Mouse (Mus musculus) adrenal gland, postnatal 25 days (tissue): ENCODE results near the gene Elmo3. TPM values are rescaled to one million over a fixed set of nuclear protein-coding genes. Genes with fewer than 3 reads are reported as not detected.

Experiments used
- DNase-seq: peaks from one replicate; pipeline ENCODE4 v3.0.0; 2021; ENCODE audit warnings: mixed read lengths
- long read RNA-seq: library from polyadenylated mRNA; stranded (forward); transcript quantifications from one replicate; pipeline ENCODE4 v2.0.0, GENCODE M21; 2021
- total RNA-seq: library from RNA; stranded (reverse); gene quantifications from 2 replicates; pipeline ENCODE4 v1.2.3, GENCODE M21; 2021

The Elmo3 gene
- total RNA-seq, result 3.9 and 9.8 TPM in 2 replicates
- long read RNA-seq, transcript Elmo3-201 (20 exons, 3,189 nt), result major isoform, 13 of 29 reads
- long read RNA-seq, partial matches to known transcripts, result 5 of 29 reads
- long read RNA-seq, other reads (novel, unspliced or antisense), result 11 of 29 reads

DNA sequence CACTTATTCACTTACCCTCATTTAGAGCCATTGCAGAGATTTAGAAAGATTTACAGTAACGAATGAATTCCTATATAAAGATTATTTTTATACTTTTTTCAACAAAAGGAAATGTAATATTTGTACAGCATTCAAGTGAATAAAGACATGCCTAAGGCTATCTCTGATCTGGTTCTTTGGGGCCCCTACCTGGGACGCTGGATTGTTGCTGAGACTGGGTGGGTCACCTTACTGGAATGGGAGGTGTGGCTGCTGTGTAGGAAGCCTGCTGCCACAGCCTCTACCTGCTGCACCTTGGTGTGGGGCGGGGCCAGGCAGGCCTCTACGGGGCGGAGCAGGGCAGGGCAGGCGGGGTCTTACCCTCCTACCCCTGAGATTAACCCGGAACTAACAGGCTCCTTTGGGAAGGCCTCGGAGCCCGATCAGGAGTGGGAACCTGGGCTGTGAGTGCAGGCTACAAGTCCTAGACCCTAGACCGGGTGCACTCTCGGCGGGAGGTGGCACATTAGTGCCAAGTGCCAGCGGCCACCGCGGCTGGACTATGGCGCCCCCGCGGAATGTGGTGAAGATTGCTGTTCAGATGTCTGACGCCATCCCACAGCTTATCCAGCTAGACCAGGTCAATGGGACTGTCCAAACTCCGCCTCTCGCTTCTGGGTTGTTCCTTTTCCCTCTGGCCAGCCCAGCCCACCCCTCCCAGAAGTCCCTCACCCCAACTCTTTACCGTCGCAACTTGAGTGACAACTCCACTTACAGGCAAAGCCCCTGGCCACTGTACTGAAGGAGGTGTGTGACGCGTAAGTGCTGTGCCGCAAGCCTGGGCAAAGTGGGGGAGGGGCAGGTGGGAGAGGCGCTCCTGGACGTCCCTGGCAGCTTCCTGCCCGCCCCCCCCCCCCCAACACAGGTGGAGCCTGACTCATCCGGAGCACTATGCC is at the start of gene Elmo3:
Gene Elmo3, plus strand, starts transcription at position 391 of the 935 bp plus-strand sequence.
- peak; percentile 69 for DNase-seq

DNA sequence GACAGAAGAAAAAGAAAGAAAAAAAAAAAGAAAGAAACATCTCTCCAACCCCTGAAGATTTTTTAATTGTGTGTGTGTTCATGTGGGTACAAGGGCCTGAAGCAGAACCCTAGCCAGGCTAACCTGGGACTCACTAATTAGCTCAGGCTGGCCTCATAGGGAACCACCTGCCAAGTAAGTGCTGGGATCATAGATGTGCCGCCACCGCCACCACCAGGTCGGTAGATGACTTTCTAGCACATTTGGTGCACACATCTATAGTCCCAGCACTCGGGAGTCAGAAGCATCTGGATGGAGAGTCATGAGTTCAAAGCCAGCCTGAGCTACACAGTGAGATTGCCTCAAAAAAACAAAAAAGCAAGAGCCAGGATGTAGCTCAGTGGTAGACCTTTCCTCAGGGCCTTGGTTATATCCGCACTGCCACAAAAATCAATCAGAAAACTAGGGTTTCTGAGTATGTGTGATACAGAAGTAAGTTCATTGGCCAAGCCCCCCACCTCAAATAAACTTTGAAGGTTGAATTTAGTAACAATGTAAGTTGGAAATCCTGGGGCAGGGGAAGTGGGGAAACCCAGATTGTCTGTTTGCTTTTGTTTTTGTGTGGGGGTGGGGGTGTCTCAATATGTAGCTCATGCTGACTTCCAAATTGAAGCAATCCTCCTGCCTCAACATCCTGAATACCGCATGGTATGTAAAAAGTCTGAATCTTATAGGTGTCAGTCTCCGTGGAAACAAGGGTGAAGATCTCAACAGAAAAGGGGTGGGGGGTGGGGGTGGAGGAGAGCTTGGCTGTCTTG is 47.9 kb upstream of the Elmo3 start:
- DNase-seq, result no peak

DNA sequence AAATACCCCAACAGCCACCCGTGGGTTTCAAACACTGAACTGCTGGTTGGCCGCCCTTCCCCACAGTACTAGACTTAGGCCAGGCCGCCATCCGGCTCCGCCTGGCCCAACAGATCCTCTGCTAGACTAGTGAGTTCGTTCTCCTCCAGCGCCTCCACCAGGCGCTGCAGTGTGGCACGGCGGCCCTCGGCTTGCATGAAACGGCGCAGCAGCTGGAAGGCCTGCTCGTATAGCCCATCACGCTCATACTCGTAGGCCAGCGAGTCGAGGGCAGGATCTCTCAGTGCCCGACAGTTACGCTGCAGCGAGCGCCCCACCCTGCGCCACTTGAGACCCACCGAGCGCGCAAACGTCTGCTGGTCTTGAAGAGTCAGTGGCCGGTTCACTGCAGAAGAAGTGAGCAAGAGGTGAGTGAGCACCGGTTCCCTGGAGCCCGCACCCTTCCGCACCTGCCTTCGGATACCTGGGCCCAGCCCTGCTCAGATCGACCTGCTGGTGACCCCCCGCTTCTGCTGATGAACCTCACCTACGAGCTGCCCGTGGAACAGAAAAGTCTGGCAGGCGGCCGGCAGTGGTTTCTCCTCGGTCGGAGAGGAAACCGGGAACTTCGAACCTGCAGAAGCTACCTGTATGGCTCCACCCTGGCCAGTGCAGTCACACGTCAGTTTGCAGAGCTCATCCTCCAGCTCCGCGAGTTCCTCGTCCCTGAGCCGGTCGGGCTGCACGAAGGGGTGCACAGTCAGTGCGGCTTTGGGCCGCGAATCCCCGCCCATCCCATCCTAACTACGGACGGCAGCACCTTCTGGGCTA is 46.3 kb upstream of the Elmo3 start:
- DNase-seq, result peak; percentile 14

DNA sequence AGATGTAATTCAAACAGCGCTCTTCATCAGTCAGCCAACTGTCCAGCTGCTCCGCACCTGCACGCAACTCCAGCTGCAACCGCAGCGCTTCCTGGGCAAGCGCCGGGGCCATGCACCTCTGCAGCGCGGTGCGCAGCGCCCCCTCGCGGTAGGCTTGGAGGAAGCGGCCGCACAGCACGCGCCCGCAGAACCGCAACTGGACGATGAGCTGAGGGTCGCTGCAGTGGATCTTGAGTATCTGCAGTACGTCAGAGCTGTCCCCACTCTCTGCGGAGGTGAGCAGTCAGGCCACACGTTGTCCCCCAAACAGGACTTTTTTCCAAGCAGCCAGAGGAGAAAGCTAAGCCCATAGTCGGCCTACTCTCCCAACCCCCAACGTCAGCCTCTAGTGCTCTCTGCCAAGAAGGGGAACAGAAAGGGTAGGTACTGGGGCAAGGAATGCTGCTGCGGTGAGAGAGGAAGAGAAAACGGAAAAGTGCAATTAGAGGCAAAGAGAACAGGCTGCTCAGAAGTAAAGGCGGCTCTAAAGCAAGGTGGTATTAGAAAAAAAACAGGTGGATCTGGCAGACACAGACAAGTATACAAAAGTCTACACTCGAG is 45.6 kb upstream of the Elmo3 start:
- peak; percentile 85 for DNase-seq

DNA sequence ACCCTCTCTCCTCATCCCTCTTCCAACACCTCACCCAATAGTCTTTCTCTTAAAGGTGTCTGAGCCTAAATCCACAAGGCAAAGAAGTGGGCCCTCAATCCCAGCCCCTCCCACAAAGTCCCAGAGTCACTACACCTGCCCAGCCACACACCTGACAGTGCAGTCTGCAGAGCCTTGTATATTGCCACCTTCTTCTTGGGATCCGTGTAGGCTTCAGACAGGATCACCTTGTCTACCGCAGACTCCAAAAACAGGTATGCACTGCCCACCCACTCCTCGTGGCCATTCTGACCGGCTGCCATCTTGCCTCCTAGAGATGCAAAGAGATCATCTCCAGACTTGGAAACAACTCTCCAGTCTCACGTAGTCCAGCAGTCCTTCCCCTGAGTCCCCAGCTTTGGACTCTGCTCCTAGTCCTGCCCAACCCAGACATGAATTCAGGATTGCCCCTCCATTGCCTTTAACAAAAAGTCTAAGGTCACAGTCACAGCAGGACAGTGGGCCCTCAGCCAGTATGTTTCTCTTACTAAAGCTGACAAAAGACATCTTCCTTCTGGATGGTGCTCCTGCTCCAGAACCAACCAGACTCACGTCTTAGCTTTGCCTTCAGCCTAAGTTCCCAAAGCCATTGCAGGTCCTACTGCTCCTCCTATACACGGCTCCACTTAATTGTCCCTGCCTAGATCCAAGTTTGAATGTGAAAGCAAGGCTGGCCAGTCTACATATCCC is 44.9 kb upstream of the Elmo3 start:
- DNase-seq, result no peak

DNA sequence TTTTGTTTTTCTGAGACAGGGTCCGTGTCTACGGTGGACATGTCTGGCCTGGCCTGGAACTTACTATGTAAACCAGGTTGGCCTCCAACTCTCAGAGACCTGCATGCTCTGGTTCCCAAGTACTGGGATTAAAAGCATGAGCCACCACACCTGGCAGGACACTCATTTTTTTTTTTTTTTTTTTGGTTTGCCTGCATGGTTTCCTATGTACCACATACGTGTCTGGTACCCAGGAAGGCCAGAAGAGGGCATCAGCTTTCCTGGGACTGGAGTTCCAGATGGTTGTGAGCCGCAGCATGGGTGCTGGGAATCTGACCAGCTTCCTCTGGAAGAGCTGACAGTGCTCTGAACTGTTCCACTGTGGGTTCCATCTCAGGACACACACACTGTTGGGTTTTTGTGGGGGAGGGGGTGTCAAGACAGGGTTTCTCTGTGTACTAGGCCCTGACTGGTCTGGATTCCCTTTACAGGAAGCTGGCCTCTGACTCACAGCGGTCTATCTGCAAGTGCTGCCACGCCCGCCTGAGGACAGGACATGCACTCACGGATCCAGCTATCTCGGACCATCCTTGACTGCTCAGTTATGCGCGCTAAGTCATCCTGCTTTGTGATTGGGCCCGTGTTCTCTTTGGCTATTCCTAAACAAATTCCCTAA is 43.9 kb upstream of the Elmo3 start:
- no peak for DNase-seq

DNA sequence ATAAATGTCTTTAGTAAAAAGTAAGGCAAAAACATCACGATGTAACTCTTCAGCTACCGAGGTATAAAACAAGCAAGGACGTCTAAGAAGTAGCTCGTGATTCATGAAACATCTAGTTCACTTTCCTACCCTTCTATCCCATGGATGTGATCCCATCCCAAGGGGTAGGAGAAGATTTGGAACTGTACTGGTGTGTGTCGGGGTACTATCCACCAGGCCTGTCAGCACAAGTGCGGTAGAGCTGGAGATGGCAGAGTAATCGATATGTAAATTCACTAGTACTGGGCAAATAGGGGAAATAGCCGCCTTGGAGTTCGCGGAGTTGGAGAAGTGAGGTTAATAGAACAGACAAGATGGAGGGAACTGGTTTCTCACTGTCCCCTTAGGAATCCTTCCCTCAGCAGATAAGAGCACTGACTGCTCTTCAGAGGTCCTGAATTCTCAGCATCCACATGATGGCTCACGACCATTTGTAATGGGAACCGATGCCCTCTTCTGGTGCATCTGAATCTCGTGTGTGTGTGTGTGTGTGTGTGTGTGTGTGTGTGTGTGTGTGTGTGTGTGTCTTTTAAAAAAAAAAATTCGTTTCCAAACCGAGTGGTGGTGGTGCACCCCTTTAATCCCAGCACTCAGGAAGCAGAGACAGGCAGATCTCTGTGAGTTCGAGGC is 42.0 kb upstream of the Elmo3 start:
- no peak for DNase-seq

DNA sequence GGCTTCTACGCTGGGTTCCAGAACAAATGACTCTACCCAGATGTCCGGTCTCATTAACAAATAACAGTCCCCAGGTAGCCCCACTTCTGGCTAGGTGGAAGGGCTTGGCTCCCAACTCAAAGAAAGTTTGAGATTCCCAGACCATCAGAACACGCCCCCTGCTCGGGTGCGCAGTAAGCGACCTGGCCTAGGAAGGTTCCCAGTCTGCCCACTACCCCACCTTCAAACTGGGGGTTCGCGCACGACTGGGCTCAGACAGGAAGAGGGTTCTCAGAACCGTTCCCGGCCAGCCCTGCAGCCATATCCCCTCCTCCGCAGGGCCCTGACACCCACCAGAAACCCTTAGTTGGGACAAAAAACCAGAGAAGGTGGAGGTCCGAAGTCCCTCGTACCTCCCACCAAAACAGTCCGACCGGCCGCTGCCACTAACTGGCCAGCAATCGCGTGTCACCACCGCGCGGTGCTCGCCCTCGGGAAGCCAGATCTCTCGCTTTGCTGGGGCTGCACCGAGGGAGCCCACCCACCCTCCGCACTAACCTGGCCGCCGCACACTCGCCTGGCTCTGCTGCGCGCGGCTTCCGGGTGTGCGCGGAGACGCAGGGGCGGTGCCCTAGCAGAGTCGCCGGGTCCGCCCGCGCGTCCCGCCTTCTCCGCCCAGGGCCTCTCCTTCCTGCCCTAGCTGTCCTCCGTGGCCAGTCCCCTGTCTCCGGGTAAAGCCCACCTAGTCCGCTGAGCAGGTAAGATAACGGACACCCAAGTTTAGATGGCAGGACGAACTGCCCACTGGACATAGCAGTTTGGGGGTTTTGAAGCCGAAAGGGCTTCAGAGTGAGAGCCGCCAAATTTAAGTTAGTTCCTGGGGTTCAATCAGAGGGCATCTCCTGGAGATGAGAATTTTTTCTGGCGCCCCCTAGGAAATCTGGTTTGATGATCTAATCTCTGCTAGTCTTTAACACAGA is 41.1 kb upstream of the Elmo3 start, which contains the start of the genes Tradd and Fbxl8:
Gene Tradd, minus strand, starts transcription at position 586 of the 959 bp plus-strand sequence.
Gene Fbxl8, plus strand, starts transcription at position 625 of the 959 bp plus-strand sequence.
- DNase-seq, result peak; percentile 85

DNA sequence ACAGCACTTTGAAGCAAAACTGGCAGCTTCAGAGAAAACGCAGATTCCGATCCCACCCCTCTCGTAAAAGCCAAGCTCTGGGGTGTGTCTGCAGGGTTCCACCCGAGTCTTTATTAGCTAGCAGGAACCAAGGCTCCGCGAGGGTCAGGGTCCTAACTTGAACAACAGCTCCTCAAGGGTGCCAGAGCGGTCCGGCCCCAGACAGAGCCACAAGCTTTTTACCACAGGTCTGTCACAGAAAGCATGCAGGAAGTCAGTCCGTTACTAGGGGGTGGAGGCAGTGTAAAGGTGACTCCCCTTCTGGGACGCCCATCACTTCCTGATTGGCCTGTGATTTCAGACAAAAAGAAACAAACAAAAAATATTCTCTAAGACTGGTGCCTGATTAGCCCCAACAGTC is 40.3 kb upstream of the Elmo3 start:
- no peak for DNase-seq

DNA sequence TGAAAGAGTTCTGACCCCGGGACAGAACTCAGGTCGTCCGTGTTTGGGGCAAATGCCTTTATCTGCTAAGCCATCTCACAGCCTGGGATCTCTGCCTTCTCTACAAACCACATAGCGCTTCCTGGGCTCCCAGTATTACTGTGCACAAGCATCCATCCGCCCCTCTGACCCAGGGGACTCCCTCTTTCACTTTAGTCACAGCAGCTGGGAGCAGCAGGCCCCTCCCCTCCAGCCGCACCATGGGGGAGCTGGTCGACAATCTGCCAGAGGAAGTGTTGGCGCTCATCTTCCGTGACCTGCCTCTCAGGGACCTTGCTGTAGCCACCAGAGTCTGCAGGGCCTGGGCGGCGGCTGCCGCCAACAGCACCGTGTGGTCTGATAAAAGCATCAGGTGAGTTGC is 38.6 kb upstream of the Elmo3 start:
- DNase-seq, result no peak

DNA sequence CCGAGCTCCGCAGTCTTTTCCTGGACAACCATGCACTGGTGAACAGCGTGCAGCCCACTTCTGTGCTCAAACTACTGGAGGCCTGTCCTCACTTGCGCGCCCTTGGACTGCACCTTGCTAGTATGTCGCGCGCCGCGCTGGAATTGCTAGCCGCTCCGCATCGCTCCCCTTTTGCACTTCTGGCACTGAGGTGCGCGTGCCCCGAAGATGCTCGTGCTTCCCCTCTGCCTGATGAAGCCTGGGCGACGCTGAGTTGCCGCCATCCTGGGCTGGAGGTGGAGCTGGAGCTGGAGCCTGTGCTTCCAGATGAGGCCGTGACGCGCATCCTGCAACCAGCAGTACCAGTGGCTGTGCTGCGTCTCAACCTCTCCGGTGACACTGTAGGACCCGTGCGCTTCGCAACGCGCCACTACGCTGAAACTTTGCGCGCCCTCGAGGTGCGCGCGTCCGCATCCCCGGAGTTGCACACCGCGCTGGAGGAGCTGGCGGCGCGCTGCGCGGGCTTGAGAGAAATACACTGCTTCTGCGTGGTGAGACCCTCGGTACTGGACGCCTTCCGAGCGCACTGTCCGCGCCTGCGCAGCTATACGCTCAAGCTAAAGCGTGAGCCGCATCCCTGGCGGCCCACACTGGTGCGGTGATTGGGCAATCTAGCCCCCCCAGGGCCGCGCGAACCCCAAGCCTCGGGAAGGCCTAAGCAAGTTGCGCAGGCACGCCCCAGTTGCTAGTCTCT is 36.9 kb upstream of the Elmo3 start:
- no peak for DNase-seq

DNA sequence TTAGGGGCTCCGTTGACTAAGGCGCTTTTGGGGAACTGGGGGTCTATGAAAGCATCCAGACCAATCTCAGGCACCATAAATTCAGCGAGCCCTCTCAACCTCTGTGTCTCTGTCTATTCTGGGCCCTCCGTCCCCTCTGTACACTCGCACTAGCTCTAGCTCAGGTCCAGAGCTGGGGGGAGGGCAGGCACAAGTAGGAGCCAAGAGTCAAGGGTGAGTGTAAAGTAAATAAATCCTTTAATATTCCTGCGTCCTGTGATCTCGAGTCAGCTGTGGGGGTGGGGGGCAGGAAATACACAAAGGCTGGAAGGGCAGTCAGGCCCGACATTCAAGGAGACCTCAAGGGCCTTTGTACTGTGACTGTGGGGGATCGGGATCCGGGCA is 36.3 kb upstream of the Elmo3 start:
- no peak for DNase-seq

DNA sequence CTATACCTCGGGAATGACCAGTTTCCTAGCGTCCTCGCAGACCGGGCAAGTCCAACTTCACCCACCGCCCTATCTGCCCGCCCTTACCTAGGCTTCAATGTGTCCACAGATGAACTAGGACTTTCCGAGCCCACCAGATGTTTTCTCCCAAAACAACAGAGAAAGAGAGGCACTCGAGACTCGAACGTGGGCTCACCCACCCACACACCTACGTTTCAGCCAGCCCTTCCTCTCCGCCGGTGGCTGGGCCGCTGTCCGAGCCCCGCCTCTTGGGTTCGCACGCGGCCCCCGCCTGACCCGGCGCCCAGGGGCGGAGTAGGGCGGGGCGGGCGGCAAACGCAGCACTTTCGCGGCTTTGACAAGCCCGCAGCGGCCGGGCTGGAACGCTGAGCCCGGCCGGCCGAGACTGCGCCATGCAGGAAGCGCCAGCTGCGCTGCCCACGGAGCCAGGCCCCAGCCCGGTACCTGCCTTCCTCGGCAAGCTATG is 35.9 kb upstream of the Elmo3 start, which contains the start of gene Hsf4:
Gene Hsf4, plus strand, starts transcription at position 341 of the 487 bp plus-strand sequence.
- DNase-seq, result peak; percentile 76

DNA sequence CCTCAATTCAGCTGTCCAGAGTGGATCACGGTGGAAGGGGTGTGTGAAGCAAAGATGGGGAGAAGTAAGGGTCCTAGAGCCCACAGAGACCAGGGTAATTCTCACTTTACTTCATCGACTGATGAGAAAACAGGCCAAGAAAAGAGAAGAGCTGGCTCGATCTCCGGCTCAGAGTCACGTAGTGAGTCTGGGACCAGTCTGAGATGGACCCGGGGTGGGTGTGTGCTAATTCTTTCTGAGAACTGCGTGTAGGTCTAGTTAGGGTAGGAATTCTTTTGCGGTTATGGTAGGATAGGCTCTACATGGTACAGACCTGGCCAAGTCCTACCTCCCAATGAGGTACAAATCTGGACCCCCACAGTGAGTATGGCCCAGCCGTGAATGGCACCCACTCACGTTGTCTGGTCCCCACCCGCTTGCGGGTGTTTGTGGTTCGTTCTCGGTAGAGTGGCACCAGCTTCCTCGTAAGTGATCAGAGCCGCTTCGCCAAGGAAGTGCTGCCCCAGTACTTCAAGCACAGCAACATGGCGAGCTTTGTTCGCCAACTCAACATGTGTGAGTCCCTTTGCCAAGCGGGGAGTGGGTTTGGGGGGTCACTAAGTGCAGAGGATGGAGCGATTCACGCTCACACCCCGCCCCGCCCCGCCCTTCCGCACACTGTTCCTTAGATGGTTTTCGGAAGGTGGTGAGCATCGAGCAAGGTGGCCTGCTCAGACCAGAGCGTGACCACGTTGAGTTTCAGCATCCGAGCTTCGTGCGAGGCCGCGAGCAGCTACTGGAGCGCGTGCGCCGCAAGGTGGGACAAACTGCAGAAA is 35.1 kb upstream of the Elmo3 start:
- DNase-seq, result no peak

DNA sequence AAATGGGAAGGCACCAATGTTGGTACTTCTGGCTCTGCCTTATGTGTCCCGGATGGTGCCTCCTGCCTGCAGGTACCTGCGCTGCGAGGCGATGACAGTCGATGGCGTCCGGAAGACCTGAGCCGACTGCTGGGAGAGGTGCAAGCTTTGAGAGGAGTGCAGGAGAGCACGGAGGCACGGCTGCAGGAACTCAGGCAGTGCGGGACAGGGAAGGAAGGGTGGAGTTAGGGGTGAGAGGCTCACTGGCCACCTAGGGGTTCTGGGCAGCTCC is 34.5 kb upstream of the Elmo3 start:
- no peak for DNase-seq

DNA sequence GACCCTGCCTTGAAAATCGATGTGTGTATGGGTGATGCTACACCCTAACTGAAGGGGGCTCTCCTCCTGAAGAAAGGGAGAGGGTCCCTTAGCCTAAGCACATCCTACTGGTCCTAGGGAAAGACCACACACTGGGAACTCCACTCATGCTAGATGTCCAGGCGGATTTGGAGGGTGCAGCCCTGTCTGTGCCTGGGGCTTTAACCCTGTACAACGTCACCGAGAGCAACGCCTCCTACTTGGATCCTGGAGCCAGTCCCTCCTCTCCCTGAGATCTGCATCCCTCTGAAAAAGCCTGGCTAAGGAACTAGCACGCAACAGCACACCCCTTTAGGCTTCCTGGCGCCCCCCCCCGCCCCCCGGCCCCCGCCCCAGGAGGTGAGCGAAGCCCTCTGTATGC is 30.0 kb upstream of the Elmo3 start:
- DNase-seq, result no peak

DNA sequence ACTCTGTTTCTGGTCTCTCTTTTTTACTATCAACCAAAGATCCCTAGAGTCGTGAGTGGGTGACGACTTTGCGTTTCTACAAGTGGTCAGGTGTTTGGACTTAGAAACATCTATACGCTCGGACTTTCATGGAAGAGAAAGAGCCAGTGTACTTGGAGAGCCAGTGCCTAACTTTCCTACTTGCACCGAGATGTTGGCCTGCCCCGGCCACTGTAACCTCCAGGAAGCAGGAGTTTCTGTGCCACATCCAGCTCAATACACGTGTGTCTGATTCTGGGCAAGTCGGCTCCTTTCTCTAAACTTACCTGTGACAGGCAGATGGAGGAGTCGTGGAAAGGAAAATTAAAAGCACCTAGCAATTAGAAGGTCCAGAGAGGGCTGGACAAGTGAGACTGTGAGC is 29.6 kb upstream of the Elmo3 start, which contains the start of gene Nol3:
Gene Nol3, plus strand, starts transcription at position 301 of the 400 bp plus-strand sequence.
- DNase-seq, result no peak
